Mouse (Mus musculus): ENCODE data around the gene Dlg5. TPM values are rescaled to one million over a fixed set of nuclear protein-coding genes. Genes with fewer than 3 reads are reported as not detected.

Gene Dlg5
- polyA plus RNA-seq, 1 experiment from 2014 or later: 13.6 TPM

DNA sequence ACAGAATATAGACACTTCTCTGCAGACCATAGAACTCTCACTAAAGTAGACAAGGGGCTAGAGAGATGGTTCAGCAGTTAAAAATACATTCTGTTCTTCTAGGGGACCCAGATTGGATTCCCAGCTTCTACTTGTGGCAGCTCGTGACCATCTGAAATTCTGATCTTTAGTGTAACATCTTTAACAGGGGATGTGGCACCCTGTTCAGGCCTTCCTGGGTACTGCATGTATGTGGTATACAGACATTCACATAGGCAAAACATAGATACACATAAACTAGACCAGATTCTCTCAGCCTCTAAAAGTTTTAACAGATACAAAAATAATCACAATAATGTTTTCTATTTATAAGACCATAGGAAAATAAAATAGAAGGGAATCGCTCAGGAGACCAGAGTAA lies 120.7 kb downstream of the Dlg5 start:
- no peak for ATAC-seq (ENCODE audit: insufficient number of reproducible peaks, low FRiP score)
- 70% methylated on average over 2 of the region's 2 CpGs for WGBS
- no peaks in the 10 kb centered on the region for H3K9me3 ChIP-seq (replicated peaks)

DNA sequence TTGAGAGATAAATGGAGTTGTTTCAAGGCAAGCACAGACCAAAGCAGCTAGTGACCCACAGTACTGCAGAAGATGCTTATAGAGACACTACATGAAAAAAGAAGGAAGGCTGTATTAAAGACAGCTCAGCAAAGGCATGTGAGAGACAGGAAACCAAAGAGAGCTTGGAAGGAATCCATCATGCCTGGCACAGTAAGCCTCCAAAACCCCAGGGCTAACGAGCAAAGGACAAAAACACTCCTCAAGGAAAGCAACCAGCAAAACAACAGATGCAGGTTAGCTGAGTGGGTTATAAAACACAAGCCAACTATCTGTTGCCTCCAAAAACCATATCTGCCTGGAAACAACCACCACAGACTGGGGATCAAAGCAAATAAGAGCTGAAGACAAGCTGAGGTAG lies 121.5 kb downstream of the Dlg5 start:
- WGBS: 66% methylated on average over 1 of the region's 1 CpGs
- no peak overlapping the region for H3K4me3 ChIP-seq
- H3K27me3 ChIP-seq (replicated peaks): no peaks in the 10 kb centered on the region
- no peaks in the 10 kb centered on the region for H3K9me3 ChIP-seq (replicated peaks)
- H3K36me3 ChIP-seq: no peaks in the 10 kb centered on the region
- ATAC-seq (ENCODE audit: insufficient number of reproducible peaks, low FRiP score): no peak
- no peaks in the 10 kb centered on the region for H3K4me1 ChIP-seq (replicated peaks)
- no peak overlapping the region for H3K4me2 ChIP-seq
- no peak overlapping the region for H3K9ac ChIP-seq
- no peak overlapping the region for H3K27ac ChIP-seq (ENCODE audit: poor library complexity, severe bottlenecking)

More for the DNA sequence above, 120.7 kb downstream of the Dlg5 start:
- H3K27me3 ChIP-seq (replicated peaks): no peaks in the 10 kb centered on the region
- no peak overlapping the region for H3K4me2 ChIP-seq
- no peaks in the 10 kb centered on the region for H3K4me1 ChIP-seq (replicated peaks)
- no peak overlapping the region for H3K4me3 ChIP-seq
- no peak overlapping the region for H3K9ac ChIP-seq
- no peaks in the 10 kb centered on the region for H3K36me3 ChIP-seq
- H3K27ac ChIP-seq (ENCODE audit: poor library complexity, severe bottlenecking): no peak overlapping the region

- H3K27me3 ChIP-seq (replicated peaks): no peaks in the 10 kb centered on the region
- no peak for ATAC-seq (ENCODE audit: insufficient number of reproducible peaks, low FRiP score)
- H3K4me3 ChIP-seq: no peak overlapping the region
- no peak overlapping the region for H3K9ac ChIP-seq
- no peaks in the 10 kb centered on the region for H3K4me1 ChIP-seq (replicated peaks)
- H3K36me3 ChIP-seq: no peaks in the 10 kb centered on the region
- H3K4me2 ChIP-seq: no peak overlapping the region
- no peak overlapping the region for H3K27ac ChIP-seq (ENCODE audit: poor library complexity, severe bottlenecking)
- 81% methylated on average over 2 of the region's 2 CpGs for WGBS
- H3K9me3 ChIP-seq (replicated peaks): no peaks in the 10 kb centered on the region
Observed at GRCm38 (mm10) chr14:24106734-24107133, 139.0 kb downstream of the Dlg5 start.

- WGBS: 65% methylated on average over 4 of the region's 4 CpGs
- Histone ChIP-seq H3K4me1 (replicated peaks) (peaks cover 9% of the 10 kb centered on the region; the same call in 1 of the 2 replicates), H3K4me2 (no peak overlapping the region), H3K27me3 (replicated peaks) (no peaks in the 10 kb centered on the region), H3K27ac (ENCODE audit: poor library complexity, severe bottlenecking) (no peak overlapping the region), H3K36me3 (no peaks in the 10 kb centered on the region), H3K9me3 (replicated peaks) (no peaks in the 10 kb centered on the region), H3K9ac (no peak overlapping the region), H3K4me3 (no peak overlapping the region)
- no peak for ATAC-seq (ENCODE audit: insufficient number of reproducible peaks, low FRiP score)
Observed at GRCm38 (mm10) chr14:24098828-24099227, 146.9 kb downstream of the Dlg5 start.

DNA sequence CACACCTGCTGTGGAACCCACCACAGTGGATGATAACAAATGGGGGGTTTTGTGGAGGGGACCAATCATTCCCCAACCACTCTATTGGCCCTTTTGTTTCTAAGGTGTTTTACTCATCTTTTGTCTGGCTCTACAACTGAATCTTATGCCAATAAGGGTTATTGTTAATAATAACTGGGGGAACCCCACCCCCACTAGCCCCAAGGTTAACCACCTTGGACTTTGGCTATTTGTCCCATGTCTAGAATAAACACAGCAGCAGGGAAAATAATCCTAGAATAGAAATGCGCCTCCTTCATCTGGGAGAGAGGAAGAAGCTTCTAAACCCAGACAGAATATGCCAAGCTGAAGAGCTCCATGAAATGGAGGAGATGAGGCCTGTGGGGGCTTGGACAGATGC lies 151.1 kb downstream of the Dlg5 start:
- Histone ChIP-seq H3K4me2 (no peak overlapping the region), H3K27me3 (replicated peaks) (no peaks in the 10 kb centered on the region), H3K27ac (ENCODE audit: poor library complexity, severe bottlenecking) (no peak overlapping the region), H3K36me3 (no peaks in the 10 kb centered on the region), H3K9ac (no peak overlapping the region), H3K4me1 (replicated peaks) (peaks cover 19% of the 10 kb centered on the region; the same call in 1 of the 2 replicates), H3K4me3 (no peak overlapping the region), H3K9me3 (replicated peaks) (no peaks in the 10 kb centered on the region)
- 83% methylated on average over 1 of the region's 1 CpGs for WGBS
- no peak for ATAC-seq (ENCODE audit: insufficient number of reproducible peaks, low FRiP score)

DNA sequence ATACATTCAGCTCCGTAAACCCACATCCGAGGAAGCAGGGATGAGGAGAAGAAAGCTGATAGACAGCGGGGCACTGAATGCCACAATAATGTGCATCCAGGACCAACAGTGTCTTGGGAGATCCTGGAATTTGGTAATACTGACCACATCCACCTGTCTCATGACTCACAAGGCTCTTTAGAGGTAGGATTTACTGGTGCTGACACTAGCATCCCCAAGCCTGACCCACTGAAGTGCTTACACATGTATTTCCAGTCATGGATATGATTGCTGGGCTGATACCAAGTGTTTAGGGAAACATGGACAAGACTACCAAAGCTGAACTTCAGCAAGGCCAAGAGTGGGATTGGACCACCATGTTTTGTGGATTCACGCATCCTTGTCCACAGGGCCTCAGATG lies 152.5 kb downstream of the Dlg5 start:
- H3K36me3 ChIP-seq: no peaks in the 10 kb centered on the region
- 0 out of 2 replicates have a peak, but pooled peaks cover 15% of the 10 kb centered on the region for H3K4me1 ChIP-seq (replicated peaks)
- H3K9ac ChIP-seq: no peak overlapping the region
- H3K4me2 ChIP-seq: no peak overlapping the region
- ATAC-seq (ENCODE audit: insufficient number of reproducible peaks, low FRiP score): no peak
- 93% methylated on average over 4 of the region's 4 CpGs for WGBS
- no peak overlapping the region for H3K4me3 ChIP-seq
- no peak overlapping the region for H3K27ac ChIP-seq (ENCODE audit: poor library complexity, severe bottlenecking)
- H3K27me3 ChIP-seq (replicated peaks): no peaks in the 10 kb centered on the region
- H3K9me3 ChIP-seq (replicated peaks): no peaks in the 10 kb centered on the region

DNA sequence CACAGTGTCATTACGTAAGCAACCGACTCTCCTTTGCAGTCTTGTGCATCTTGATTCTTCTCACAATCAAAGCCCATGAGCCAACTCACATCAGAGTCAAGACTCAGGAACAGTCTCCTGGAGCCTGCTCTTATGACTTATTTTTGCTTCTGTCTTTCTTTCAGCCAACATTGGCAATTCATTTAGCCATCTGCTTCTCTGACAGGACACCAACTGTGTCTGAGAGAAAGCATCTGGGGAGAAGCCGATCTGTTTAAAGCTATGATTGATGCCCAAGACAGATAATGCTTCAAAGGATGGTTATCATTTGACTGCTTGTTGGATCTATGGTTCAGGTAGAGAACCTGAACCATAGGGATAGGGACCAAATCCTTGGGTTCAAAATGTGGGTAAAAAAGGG lies 153.3 kb downstream of the Dlg5 start:
- Histone ChIP-seq H3K36me3 (no peaks in the 10 kb centered on the region), H3K4me1 (replicated peaks) (0 out of 2 replicates have a peak, but pooled peaks cover 15% of the 10 kb centered on the region), H3K4me3 (no peak overlapping the region), H3K9me3 (replicated peaks) (no peaks in the 10 kb centered on the region), H3K4me2 (no peak overlapping the region), H3K27ac (ENCODE audit: poor library complexity, severe bottlenecking) (no peak overlapping the region), H3K27me3 (replicated peaks) (no peaks in the 10 kb centered on the region), H3K9ac (no peak overlapping the region)
- ATAC-seq (ENCODE audit: insufficient number of reproducible peaks, low FRiP score): no peak
- WGBS: 87% methylated on average over 3 of the region's 3 CpGs

GRCm38 (mm10) chr14:24090790-24091189 lies 154.9 kb downstream of the Dlg5 start:
- H3K36me3 ChIP-seq: no peaks in the 10 kb centered on the region
- WGBS: 28% methylated on average over 1 of the region's 1 CpGs
- no peak overlapping the region for H3K4me2 ChIP-seq
- 0 out of 2 replicates have a peak, but pooled peaks cover 21% of the 10 kb centered on the region for H3K4me1 ChIP-seq (replicated peaks)
- no peak overlapping the region for H3K9ac ChIP-seq
- no peak overlapping the region; the same call in 1 of the 2 replicates for H3K27ac ChIP-seq (ENCODE audit: poor library complexity, severe bottlenecking)
- no peaks in the 10 kb centered on the region for H3K9me3 ChIP-seq (replicated peaks)
- no peaks in the 10 kb centered on the region for H3K27me3 ChIP-seq (replicated peaks)
- peak; percentile 93 for ATAC-seq (ENCODE audit: insufficient number of reproducible peaks, low FRiP score)
- H3K4me3 ChIP-seq: no peak overlapping the region

DNA sequence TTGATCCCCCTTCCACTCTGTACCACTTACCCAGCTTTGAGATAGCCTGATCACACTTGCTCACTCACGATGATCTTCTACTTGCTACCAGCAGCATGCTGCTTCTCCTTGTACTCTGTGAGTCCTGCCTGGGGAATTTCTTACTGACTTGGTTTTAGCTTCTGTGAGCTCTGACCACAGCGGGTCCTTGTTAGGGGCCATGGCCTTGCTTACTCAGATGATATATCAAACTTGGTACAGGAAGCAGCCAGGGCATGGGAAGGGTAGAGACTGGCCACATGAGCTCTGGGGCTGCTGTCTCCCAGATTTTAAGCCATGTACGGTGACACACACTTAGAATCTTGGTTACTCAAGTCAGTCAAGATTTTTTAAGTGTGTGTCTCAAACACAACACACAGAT lies 156.5 kb downstream of the Dlg5 start:
- no peak for ATAC-seq (ENCODE audit: insufficient number of reproducible peaks, low FRiP score)
- H3K4me3 ChIP-seq: no peak overlapping the region
- H3K36me3 ChIP-seq: no peaks in the 10 kb centered on the region
- no peak overlapping the region for H3K9ac ChIP-seq
- H3K9me3 ChIP-seq (replicated peaks): no peaks in the 10 kb centered on the region
- no peaks in the 10 kb centered on the region for H3K27me3 ChIP-seq (replicated peaks)
- H3K27ac ChIP-seq (ENCODE audit: poor library complexity, severe bottlenecking): no peak overlapping the region
- H3K4me1 ChIP-seq (replicated peaks): 0 out of 2 replicates have a peak, but pooled peaks cover 16% of the 10 kb centered on the region
- no peak overlapping the region for H3K4me2 ChIP-seq
- WGBS: 80% methylated on average over 3 of the region's 3 CpGs

DNA sequence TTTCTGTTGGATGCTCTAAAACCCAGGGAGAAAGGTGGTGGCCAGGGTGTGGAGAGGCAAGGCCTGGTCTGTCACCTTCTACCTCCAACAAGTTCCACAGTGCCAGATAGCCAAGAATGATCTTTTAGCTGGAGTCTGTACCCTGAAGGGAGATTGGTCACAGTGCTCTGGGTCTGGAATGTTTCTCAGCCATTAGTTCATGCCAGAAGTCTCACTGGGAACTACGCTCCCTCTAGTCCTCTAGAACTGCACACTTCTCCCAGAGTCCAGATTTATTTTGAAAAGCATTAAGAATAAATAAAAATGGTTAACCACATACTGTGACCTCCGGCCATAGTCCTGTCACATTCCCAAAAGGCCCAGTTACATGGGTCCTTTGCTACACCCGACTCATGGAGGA lies 158.3 kb downstream of the Dlg5 start:
- Histone ChIP-seq H3K4me3 (no peak overlapping the region), H3K27ac (ENCODE audit: poor library complexity, severe bottlenecking) (no peak overlapping the region), H3K4me1 (replicated peaks) (0 out of 2 replicates have a peak, but pooled peaks cover 16% of the 10 kb centered on the region), H3K36me3 (no peaks in the 10 kb centered on the region), H3K4me2 (no peak overlapping the region), H3K9ac (no peak overlapping the region), H3K9me3 (replicated peaks) (no peaks in the 10 kb centered on the region), H3K27me3 (replicated peaks) (no peaks in the 10 kb centered on the region)
- no peak for ATAC-seq (ENCODE audit: insufficient number of reproducible peaks, low FRiP score)
- WGBS: 89% methylated on average over 3 of the region's 3 CpGs

GRCm38 (mm10) chr14:24086481-24086880 lies 159.2 kb downstream of the Dlg5 start:
- Histone ChIP-seq H3K9ac (no peak overlapping the region), H3K4me2 (no peak overlapping the region), H3K4me1 (replicated peaks) (0 out of 2 replicates have a peak, but pooled peaks cover 16% of the 10 kb centered on the region), H3K27ac (ENCODE audit: poor library complexity, severe bottlenecking) (no peak overlapping the region), H3K27me3 (replicated peaks) (no peaks in the 10 kb centered on the region), H3K36me3 (no peaks in the 10 kb centered on the region), H3K4me3 (no peak overlapping the region), H3K9me3 (replicated peaks) (no peaks in the 10 kb centered on the region)
- WGBS: 58% methylated on average over 5 of the region's 5 CpGs
- ATAC-seq (ENCODE audit: insufficient number of reproducible peaks, low FRiP score): no peak

All from heart, embryonic 12.5 days (tissue).